Mouse (Mus musculus): ENCODE measurements around the gene Pold4. TPM values are rescaled to one million over a fixed set of nuclear protein-coding genes. Genes with fewer than 3 reads are reported as not detected.

Pold4 gene
- total and polyA plus RNA-seq, 3 experiments: 36.8 to 76.4 (median 53.4) TPM

- Histone ChIP-seq H3K36me3 (replicated peaks in 1 of 2; ENCODE audit: control insufficient read depth in 1 of 2, insufficient read depth in 1 of 2, low read length in 1 of 2) (peaks cover 26 to 65% of the 10 kb centered on the region in 2 experiments), H3K79me2 (replicated peaks; ENCODE audit: control insufficient read depth, extremely low read depth, insufficient read depth, poor library complexity, severe bottlenecking) (peaks cover 14% of the 10 kb centered on the region), H3K27ac (ENCODE audit: insufficient read depth, low read depth) (peak overlapping the region; percentile 66), H3K27me3 (replicated peaks) (no peaks in the 10 kb centered on the region), H3K4me2 (ENCODE audit: insufficient read depth, low read depth, poor library complexity, severe bottlenecking) (peak overlapping the region; percentile 67), H3K9me3 (replicated peaks; ENCODE audit: low read length) (peaks cover 16% of the 10 kb centered on the region), H3K4me3 (replicated peaks in 1 of 3; ENCODE audit: low read depth in 2 of 3, low read length in 2 of 3, poor library complexity in 1 of 3) (peak overlapping the region in 1 of 3 experiments; percentile 27), H3K4me1 (ENCODE audit: control insufficient read depth in 1 of 2, insufficient read depth in 2 of 2) (peaks cover 15 to 39% of the 10 kb centered on the region in 2 experiments), H3K9ac (ENCODE audit: insufficient read depth, low read depth) (peak overlapping the region; percentile 41; the same call in 1 of the 2 replicates)
- dilution Hi-C loops (cut with MboI; ENCODE audit: extremely low pct_ligation_motif_present, extremely low pct_unique_long_range_greater_than_20kb, low sequenced_read_pairs): no loop called here
- in situ Hi-C loops (cut with MboI; ENCODE audit: low pct_ligation_motif_present, low pct_unique_long_range_greater_than_20kb, low sequenced_read_pairs): no loop called here
- 0 out of 2 replicates have a peak, but pooled peaks have one; percentile 35 for TF ChIP-seq ZNF384 (IDR thresholded peaks at IDR 0.05; ENCODE audit: low read depth, low read length)
- TF ChIP-seq CHD1 (IDR thresholded peaks at IDR 0.05; ENCODE audit: low read depth, low read length): no peak
- TF ChIP-seq ELF1 (IDR thresholded peaks at IDR 0.05; ENCODE audit: low read depth, low read length): no peak
- TF ChIP-seq USF2 (conservative IDR thresholded peaks at IDR 0.05; ENCODE audit: low read depth, low read length): no peak
- TF ChIP-seq ZMIZ1 (IDR thresholded peaks at IDR 0.05; ENCODE audit: low read depth, low read length): no peak
- no peak for TF ChIP-seq RAD21 (IDR thresholded peaks at IDR 0.05; ENCODE audit: low read depth, low read length)
- TF ChIP-seq GABPA (IDR thresholded peaks at IDR 0.05; ENCODE audit: insufficient replicate concordance, low read depth, low read length): no peak
- no peak for TF ChIP-seq KAT2A (IDR thresholded peaks at IDR 0.05; ENCODE audit: insufficient replicate concordance, low read length)
- TF ChIP-seq RCOR1 (conservative IDR thresholded peaks at IDR 0.05; ENCODE audit: low read depth, low read length): no peak
- TF ChIP-seq PAX5 (IDR thresholded peaks at IDR 0.05; ENCODE audit: low read length): no peak
- no peak for TF ChIP-seq SIN3A (IDR thresholded peaks at IDR 0.05; ENCODE audit: low read length)
- peak; percentile 29 for TF ChIP-seq POLR2A (IDR thresholded peaks at IDR 0.05; ENCODE audit: low read depth, low read length)
- TF ChIP-seq USF1 (IDR thresholded peaks at IDR 0.05; ENCODE audit: low read depth, low read length): peak; percentile 11; the same call in 1 of the 2 replicates
- no peak for TF ChIP-seq CHD2 (IDR thresholded peaks at IDR 0.05; ENCODE audit: low read length)
- TF ChIP-seq JUND (conservative IDR thresholded peaks at IDR 0.05; ENCODE audit: low read depth, low read length): no peak
- no peak for TF ChIP-seq E2F4 (IDR thresholded peaks at IDR 0.05; ENCODE audit: insufficient replicate concordance, low read depth, low read length)
- peak in 1 of 2 experiments; percentile 26; a peak in 2 of 4 replicates for TF ChIP-seq CTCF (conservative IDR thresholded peaks at IDR 0.05 in 1 of 2, IDR thresholded peaks at IDR 0.05 in 1 of 2; ENCODE audit: low read depth in 2 of 2, low read length in 2 of 2)
- peak; percentile 99 for TF ChIP-seq MYC (IDR thresholded peaks at IDR 0.05; ENCODE audit: low read depth, low read length)
- no peak for TF ChIP-seq UBTF (IDR thresholded peaks at IDR 0.05; ENCODE audit: low read depth, low read length)
- TF ChIP-seq POLR2AphosphoS2 (IDR thresholded peaks at IDR 0.05; ENCODE audit: low read depth, low read length): no peak
- TF ChIP-seq MAFK (IDR thresholded peaks at IDR 0.05; ENCODE audit: insufficient replicate concordance, low read length): no peak
- peak; percentile 93 for TF ChIP-seq MAX (IDR thresholded peaks at IDR 0.05; ENCODE audit: low read length)
- 0 out of 2 replicates have a peak, but pooled peaks have one; percentile 2 for TF ChIP-seq BHLHE40 (IDR thresholded peaks at IDR 0.05; ENCODE audit: low read depth, low read length)
- no peak for TF ChIP-seq MAZ (IDR thresholded peaks at IDR 0.05; ENCODE audit: low read depth, low read length)
- TF ChIP-seq HCFC1 (IDR thresholded peaks at IDR 0.05; ENCODE audit: low read depth, low read length): no peak
- TF ChIP-seq NRF1 (IDR thresholded peaks at IDR 0.05; ENCODE audit: low read depth, low read length): 0 out of 2 replicates have a peak, but pooled peaks have one; percentile 18
- no peak for TF ChIP-seq EP300 (IDR thresholded peaks at IDR 0.05; ENCODE audit: low read length)
- TF ChIP-seq TCF12 (IDR thresholded peaks at IDR 0.05; ENCODE audit: low read depth, low read length): 0 out of 2 replicates have a peak, but pooled peaks have one; percentile 7
- TF ChIP-seq IRF4 (IDR thresholded peaks at IDR 0.05; ENCODE audit: low read depth, low read length): no peak
- peak; percentile 86 for TF ChIP-seq MXI1 (IDR thresholded peaks at IDR 0.05; ENCODE audit: low read depth, low read length)
- no peak for DNase-seq (ENCODE audit: extremely low read depth)
These were observed 48.7 kb downstream of the Pold4 start for GRCm38 (mm10) chr19:4280425-4280824.

Measured in CH12.LX (cell line).